Mouse (Mus musculus): ENCODE measurements around the gene Sptbn4. TPM values are rescaled to one million over a fixed set of nuclear protein-coding genes. Genes with fewer than 3 reads are reported as not detected.

Gene Sptbn4
- polyA plus RNA-seq, 1 experiment, result 0.25 TPM

- H3K79me2 ChIP-seq (ENCODE audit: control insufficient read depth, insufficient read depth), result peaks cover 24% of the 10 kb centered on the region
- peak within 1 kb of the TSS; percentile 52 for H3K4me3 ChIP-seq (ENCODE audit: insufficient read depth, poor library complexity, severe bottlenecking)
- H3K27me3 ChIP-seq (ENCODE audit: control insufficient read depth, insufficient read depth, insufficient read length), result no peaks in the 10 kb centered on the region
- H3K36me3 ChIP-seq (ENCODE audit: control insufficient read depth, insufficient read depth), result peaks cover 17% of the 10 kb centered on the region
- peak within 1 kb of the TSS; percentile 82 for H3ac ChIP-seq (ENCODE audit: control insufficient read depth, insufficient read length, low read depth)
- no peak for TF ChIP-seq USF1 (IDR thresholded peaks at IDR 0.05; ENCODE audit: low read depth)
- TF ChIP-seq MAX (IDR thresholded peaks at IDR 0.05), result peak; percentile 14
- TF ChIP-seq CEBPB (IDR thresholded peaks at IDR 0.05; ENCODE audit: low read depth), result no peak
- H3K79me3 ChIP-seq (ENCODE audit: low read depth), result peaks cover 13% of the 10 kb centered on the region
Observed at GRCm38 (mm10) chr7:27473156-27473834, 25.8 kb upstream of the Sptbn4 start, which contains the start of gene Sertad3. TSS of gene Sertad3 (plus strand) at chr7:27473768.

GRCm38 (mm10) chr7:27472596-27472995, 25.1 kb upstream of the Sptbn4 start:
- Histone ChIP-seq H3K36me3 (ENCODE audit: control insufficient read depth, insufficient read depth) (peaks cover 17% of the 10 kb centered on the region), H3ac (ENCODE audit: control insufficient read depth, insufficient read length, low read depth) (no peak overlapping the region), H3K4me3 (ENCODE audit: insufficient read depth, poor library complexity, severe bottlenecking) (peak overlapping the region; percentile 52), H3K79me3 (ENCODE audit: low read depth) (peaks cover 13% of the 10 kb centered on the region), H3K79me2 (ENCODE audit: control insufficient read depth, insufficient read depth) (peaks cover 24% of the 10 kb centered on the region), H3K27me3 (ENCODE audit: control insufficient read depth, insufficient read depth, insufficient read length) (no peaks in the 10 kb centered on the region)
- TF ChIP-seq MAX (IDR thresholded peaks at IDR 0.05) (no peak), MYOD1 (IDR thresholded peaks at IDR 0.05; ENCODE audit: control insufficient read depth, insufficient read length, low read depth) (no peak), CTCF (IDR thresholded peaks at IDR 0.05; ENCODE audit: control insufficient read depth, insufficient read depth, insufficient read length) (no peak), CEBPB (IDR thresholded peaks at IDR 0.05; ENCODE audit: low read depth) (no peak), MYOG (IDR thresholded peaks at IDR 0.05; ENCODE audit: control insufficient read depth, extremely low read depth, insufficient read length) (no peak), USF1 (IDR thresholded peaks at IDR 0.05; ENCODE audit: low read depth) (no peak), FOSL1 (IDR thresholded peaks at IDR 0.05; ENCODE audit: insufficient read depth, low read length, poor library complexity, severe bottlenecking) (no peak)

GRCm38 (mm10) chr7:27471390-27472120, 24.1 kb upstream of the Sptbn4 start:
- H3ac ChIP-seq (ENCODE audit: control insufficient read depth, insufficient read length, low read depth), result no peak overlapping the region
- peaks cover 24% of the 10 kb centered on the region for H3K79me2 ChIP-seq (ENCODE audit: control insufficient read depth, insufficient read depth)
- peaks cover 12% of the 10 kb centered on the region for H3K36me3 ChIP-seq (ENCODE audit: control insufficient read depth, insufficient read depth)
- H3K27me3 ChIP-seq (ENCODE audit: control insufficient read depth, insufficient read depth, insufficient read length), result no peaks in the 10 kb centered on the region
- TF ChIP-seq MYOD1 (IDR thresholded peaks at IDR 0.05; ENCODE audit: control insufficient read depth, insufficient read length, low read depth), result no peak
- TF ChIP-seq FOSL1 (IDR thresholded peaks at IDR 0.05; ENCODE audit: insufficient read depth, low read length, poor library complexity, severe bottlenecking), result no peak
- TF ChIP-seq USF1 (IDR thresholded peaks at IDR 0.05; ENCODE audit: low read depth), result no peak
- no peak for TF ChIP-seq CTCF (IDR thresholded peaks at IDR 0.05; ENCODE audit: control insufficient read depth, insufficient read depth, insufficient read length)
- no peak for TF ChIP-seq CEBPB (IDR thresholded peaks at IDR 0.05; ENCODE audit: low read depth)
- TF ChIP-seq MYOG (IDR thresholded peaks at IDR 0.05; ENCODE audit: control insufficient read depth, extremely low read depth, insufficient read length), result no peak
- TF ChIP-seq MAX (IDR thresholded peaks at IDR 0.05), result no peak
- peaks cover 13% of the 10 kb centered on the region for H3K79me3 ChIP-seq (ENCODE audit: low read depth)
- H3K4me3 ChIP-seq (ENCODE audit: insufficient read depth, poor library complexity, severe bottlenecking), result no peak overlapping the region

- Histone ChIP-seq H3K79me2 (ENCODE audit: control insufficient read depth, insufficient read depth) (no peaks in the 10 kb centered on the region), H3K79me3 (ENCODE audit: low read depth) (no peaks in the 10 kb centered on the region), H3K36me3 (ENCODE audit: control insufficient read depth, insufficient read depth) (no peaks in the 10 kb centered on the region), H3K4me3 (ENCODE audit: insufficient read depth, poor library complexity, severe bottlenecking) (no peak overlapping the region), H3K27me3 (ENCODE audit: control insufficient read depth, insufficient read depth, insufficient read length) (no peaks in the 10 kb centered on the region), H3ac (ENCODE audit: control insufficient read depth, insufficient read length, low read depth) (no peak overlapping the region)
- TF ChIP-seq MYOG (IDR thresholded peaks at IDR 0.05; ENCODE audit: control insufficient read depth, extremely low read depth, insufficient read length) (no peak), CTCF (IDR thresholded peaks at IDR 0.05; ENCODE audit: control insufficient read depth, insufficient read depth, insufficient read length) (no peak), MYOD1 (IDR thresholded peaks at IDR 0.05; ENCODE audit: control insufficient read depth, insufficient read length, low read depth) (no peak), FOSL1 (IDR thresholded peaks at IDR 0.05; ENCODE audit: insufficient read depth, low read length, poor library complexity, severe bottlenecking) (no peak), CEBPB (IDR thresholded peaks at IDR 0.05; ENCODE audit: low read depth) (no peak), USF1 (IDR thresholded peaks at IDR 0.05; ENCODE audit: low read depth) (no peak), MAX (IDR thresholded peaks at IDR 0.05) (no peak)
Observed at GRCm38 (mm10) chr7:27467648-27468047, 20.2 kb upstream of the Sptbn4 start.

GRCm38 (mm10) chr7:27460477-27460876, 13.0 kb upstream of the Sptbn4 start:
- H3ac ChIP-seq (ENCODE audit: control insufficient read depth, insufficient read length, low read depth), result no peak overlapping the region
- TF ChIP-seq MYOG (IDR thresholded peaks at IDR 0.05; ENCODE audit: control insufficient read depth, extremely low read depth, insufficient read length) (no peak), CTCF (IDR thresholded peaks at IDR 0.05; ENCODE audit: control insufficient read depth, insufficient read depth, insufficient read length) (no peak), MAX (IDR thresholded peaks at IDR 0.05) (no peak), FOSL1 (IDR thresholded peaks at IDR 0.05; ENCODE audit: insufficient read depth, low read length, poor library complexity, severe bottlenecking) (no peak), USF1 (IDR thresholded peaks at IDR 0.05; ENCODE audit: low read depth) (no peak), CEBPB (IDR thresholded peaks at IDR 0.05; ENCODE audit: low read depth) (no peak), MYOD1 (IDR thresholded peaks at IDR 0.05; ENCODE audit: control insufficient read depth, insufficient read length, low read depth) (no peak)
- no peaks in the 10 kb centered on the region for H3K36me3 ChIP-seq (ENCODE audit: control insufficient read depth, insufficient read depth)
- no peaks in the 10 kb centered on the region for H3K27me3 ChIP-seq (ENCODE audit: control insufficient read depth, insufficient read depth, insufficient read length)
- no peaks in the 10 kb centered on the region for H3K79me3 ChIP-seq (ENCODE audit: low read depth)
- H3K4me3 ChIP-seq (ENCODE audit: insufficient read depth, poor library complexity, severe bottlenecking), result no peak overlapping the region
- no peaks in the 10 kb centered on the region for H3K79me2 ChIP-seq (ENCODE audit: control insufficient read depth, insufficient read depth)

All from C2C12 (cell line).